Mouse (Mus musculus): ENCODE results near the gene Ush1c. TPM values are rescaled to one million over a fixed set of nuclear protein-coding genes. Genes with fewer than 3 reads are reported as not detected.

Ush1c gene
- not detected for polyA plus RNA-seq (2015; fragmentation: Illumina TruSeq; extraction: RNeasy Lipid Tissue Mini Kit (QIAGEN cat#74804); ENCODE audit: insufficient read depth, low replicate concordance)

DNA sequence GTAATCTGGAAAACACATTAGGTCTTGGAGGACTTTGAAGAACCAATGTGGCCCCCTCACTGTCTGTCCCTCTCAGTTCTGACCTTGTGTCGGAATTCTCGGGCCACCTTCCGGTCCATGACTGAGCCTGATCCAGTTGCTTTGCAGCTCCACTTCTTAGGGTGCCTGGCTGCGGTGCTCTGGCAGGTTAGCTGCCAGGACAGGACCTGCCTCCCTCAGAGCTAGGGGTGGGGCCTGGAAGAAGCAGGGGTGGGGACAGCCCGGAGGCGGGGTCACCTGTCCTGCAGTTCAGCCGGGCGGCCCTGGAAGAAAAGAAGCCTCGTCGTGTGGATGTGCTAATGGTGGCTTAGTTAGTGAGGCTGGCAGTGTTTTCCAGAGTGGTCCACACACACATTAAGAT, at the start of gene Ush1c:
Gene Ush1c, minus strand, starts transcription at position 158 of the 400 bp plus-strand sequence.

DNA sequence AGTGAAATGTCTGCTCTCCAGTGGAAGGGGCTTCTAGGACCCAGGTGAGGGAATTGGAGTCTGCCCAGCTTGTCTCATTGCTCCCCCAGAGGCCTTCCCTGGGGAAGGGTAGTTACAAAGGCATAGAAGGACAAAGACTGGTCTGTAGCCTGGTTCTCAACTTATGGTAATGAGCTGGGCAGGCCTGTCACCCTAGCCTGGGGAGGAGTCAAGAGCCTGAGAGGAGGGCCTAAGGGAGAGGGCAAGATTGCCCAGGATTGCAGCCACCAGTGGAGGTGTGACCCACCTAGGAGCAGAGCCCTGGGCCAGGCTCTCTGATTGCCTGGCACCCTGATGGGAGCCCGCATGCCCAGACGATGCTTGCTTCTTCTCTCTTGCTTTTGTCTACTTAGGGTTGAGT, 2.4 kb upstream of the Ush1c start, which contains the start of gene Otog:
Gene Otog, plus strand, starts transcription at position 292 of the 400 bp plus-strand sequence.

DNA sequence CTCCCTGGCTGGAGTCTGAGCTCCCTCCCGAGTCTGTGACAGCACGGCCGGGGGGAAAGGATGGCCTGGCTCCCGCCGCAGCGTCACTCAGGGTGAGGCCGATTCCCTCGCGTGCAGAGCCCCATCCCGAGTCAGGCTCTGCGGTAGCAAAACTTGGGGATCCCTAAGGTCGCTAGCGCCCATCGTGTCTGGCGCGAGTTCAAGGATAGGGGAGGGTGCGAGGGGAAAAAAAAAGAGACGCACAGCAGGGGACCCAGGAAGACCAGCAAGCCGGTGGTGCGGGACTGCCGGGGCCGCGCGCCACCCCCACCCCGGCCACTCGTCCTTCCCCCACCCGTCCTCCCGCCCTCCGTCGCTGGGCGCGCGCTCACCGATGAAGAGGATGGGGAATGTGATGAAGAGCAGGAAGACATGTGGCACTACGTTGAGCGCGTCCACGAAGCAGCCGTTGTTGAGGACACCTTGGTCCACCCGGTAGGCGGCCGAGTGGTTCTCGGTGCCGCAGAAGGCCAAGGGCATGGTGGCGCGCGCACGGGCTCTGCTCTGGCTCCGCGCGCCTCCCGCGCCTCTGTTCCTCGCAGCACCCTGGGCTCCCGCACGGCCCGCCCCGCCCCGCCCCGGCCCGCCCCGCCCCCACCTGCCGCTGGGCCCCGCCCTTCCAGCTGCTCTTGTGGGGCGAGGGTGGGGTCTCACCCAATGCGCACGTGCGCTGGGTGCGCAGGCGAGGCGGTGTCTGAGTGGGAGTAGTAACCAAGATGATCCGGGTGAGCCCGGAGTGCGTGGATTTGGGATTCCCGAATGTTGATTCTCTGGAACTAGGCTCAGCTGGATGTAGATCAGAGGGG, 58.6 kb downstream of the Ush1c start, which contains the start of gene Abcc8:
Gene Abcc8, minus strand, starts transcription at position 603 of the 845 bp plus-strand sequence.

Other genes starting within 250 kb of the Ush1c start
- not detected for gene Abcc6, start 208.2 kb downstream of the Ush1c start, polyA plus RNA-seq (2015; fragmentation: Illumina TruSeq; extraction: RNeasy Lipid Tissue Mini Kit (QIAGEN cat#74804); ENCODE audit: insufficient read depth, low replicate concordance)
- 17.6 TPM for gene Nomo1, start 204.8 kb downstream of the Ush1c start, polyA plus RNA-seq (2015; fragmentation: Illumina TruSeq; extraction: RNeasy Lipid Tissue Mini Kit (QIAGEN cat#74804); ENCODE audit: insufficient read depth, low replicate concordance)
- gene Kcnj11, start 137.7 kb downstream of the Ush1c start, polyA plus RNA-seq (2015; fragmentation: Illumina TruSeq; extraction: RNeasy Lipid Tissue Mini Kit (QIAGEN cat#74804); ENCODE audit: insufficient read depth, low replicate concordance): not detected
- not detected for gene Abcc8, start 58.5 kb downstream of the Ush1c start, polyA plus RNA-seq (2015; fragmentation: Illumina TruSeq; extraction: RNeasy Lipid Tissue Mini Kit (QIAGEN cat#74804); ENCODE audit: insufficient read depth, low replicate concordance)
- gene Otog, start 2.5 kb upstream of the Ush1c start, polyA plus RNA-seq (2015; fragmentation: Illumina TruSeq; extraction: RNeasy Lipid Tissue Mini Kit (QIAGEN cat#74804); ENCODE audit: insufficient read depth, low replicate concordance): not detected
- gene Myod1, start 138.0 kb upstream of the Ush1c start, polyA plus RNA-seq (2015; fragmentation: Illumina TruSeq; extraction: RNeasy Lipid Tissue Mini Kit (QIAGEN cat#74804); ENCODE audit: insufficient read depth, low replicate concordance): not detected
- gene Kcnc1, start 158.0 kb upstream of the Ush1c start, polyA plus RNA-seq (2015; fragmentation: Illumina TruSeq; extraction: RNeasy Lipid Tissue Mini Kit (QIAGEN cat#74804); ENCODE audit: insufficient read depth, low replicate concordance): 0.79 TPM

Data from spleen, adult 10 weeks (tissue).